Mouse (Mus musculus) liver, embryonic 14.5 days (tissue): ENCODE results near the gene Sp9.

Experiments used
- CTCF ChIP-seq: IDR thresholded peaks from 2 replicates; pipeline ENCODE4 v1.5.1; 2016; ENCODE audit warnings: antibody characterized with exemption, low read depth, control low read depth
- EP300 ChIP-seq: IDR thresholded peaks from 2 replicates; pipeline ENCODE4 v1.6.1; 2016; ENCODE audit warnings: antibody characterized with exemption, low read depth

DNA sequence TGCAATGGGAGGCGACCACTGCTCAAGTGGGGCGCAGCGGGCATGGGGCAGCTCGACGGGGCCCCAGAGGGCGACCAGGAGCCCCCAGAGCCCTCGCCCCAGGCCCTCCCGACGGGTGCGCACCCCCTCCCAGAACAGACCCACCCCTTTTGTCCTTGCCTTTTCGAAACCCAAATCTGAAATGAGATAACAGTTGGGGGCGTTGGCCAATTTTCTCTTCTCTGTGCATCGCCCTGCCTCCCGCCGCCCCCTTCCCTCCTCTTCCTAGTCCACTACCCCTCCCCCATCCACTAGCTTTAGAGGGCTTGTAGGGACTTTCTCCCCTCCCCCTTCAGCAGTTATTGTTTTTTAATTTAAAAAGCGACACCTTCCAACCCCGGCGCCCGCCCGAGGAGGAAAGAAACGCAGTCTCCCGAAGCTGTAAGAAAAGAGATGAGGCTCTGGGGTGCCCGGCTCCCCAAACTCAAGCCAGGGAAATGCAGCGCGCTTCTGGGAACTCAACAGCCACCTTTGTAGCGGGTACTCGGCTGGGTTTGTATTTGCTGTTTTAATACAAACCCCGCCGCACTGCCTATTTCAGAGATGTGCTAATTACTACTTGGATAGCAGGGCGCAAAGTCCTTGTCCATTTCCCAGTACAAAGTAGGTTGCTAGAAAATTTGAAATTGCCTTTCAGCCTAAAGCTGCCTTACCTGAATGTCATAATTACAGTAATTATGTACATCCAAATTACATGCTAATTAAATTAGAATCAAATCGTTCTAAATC is 7.7 kb downstream of the Sp9 start:
- TF ChIP-seq CTCF (no peak), EP300 (no peak)
